ENCODE assay signal across 28 mouse cellular contexts in genomic region chr2:152569881-152570280, GRCm38 (mm10). TPM values are rescaled to one million over a fixed set of nuclear protein-coding genes. Genes with fewer than 3 reads are reported as not detected.
"Had no signal": no experiment of that assay in that cellular context is flagged by ENCODE, and none has a peak within 500 bp of the region (broad histone marks: within the 10 kb centered on the region; RNA-seq: fewer than 3 reads in every experiment).

No protein-coding gene starts in this region.

- H3K27me3 ChIP-seq: hindbrain, embryonic 12.5 days; intestine, embryonic 15.5 days; liver, embryonic 13.5 days; liver, embryonic 15.5 days had no signal

- DNase-seq: gastrocnemius, adult 2 months; gastrocnemius, postnatal 10 days; gastrocnemius, postnatal 25 days; heart, adult 18-20 months; heart, postnatal 10 days; heart, postnatal 4 days; liver; liver, embryonic 13.5 days had no signal

- H3K9me3 ChIP-seq: heart, embryonic 10.5 days; heart, embryonic 12.5 days; hindbrain, embryonic 10.5 days; hindbrain, embryonic 12.5 days; intestine, embryonic 15.5 days; limb, embryonic 10.5 days; limb, embryonic 12.5 days; liver, embryonic 13.5 days; liver, embryonic 15.5 days had no signal

- H3K4me3 ChIP-seq: gastrocnemius, adult 2 months; heart, embryonic 10.5 days; heart, embryonic 12.5 days; hindbrain, embryonic 10.5 days; hindbrain, embryonic 12.5 days; intestine, embryonic 15.5 days; layer of hippocampus, adult 2 months; left cerebral cortex, adult 2 months; limb, embryonic 10.5 days; limb, embryonic 12.5 days; liver, embryonic 13.5 days; liver, embryonic 15.5 days had no signal

- ATAC-seq: forebrain, embryonic 16.5 days; hindbrain, embryonic 16.5 days; inflammation-experienced regulatory T-cells, adult 6 months; intestine, embryonic 15.5 days; intestine, postnatal 0 days had no signal

- H3K4me2 ChIP-seq: heart, embryonic 12.5 days; hindbrain, embryonic 12.5 days; hindbrain, embryonic 14.5 days; intestine, embryonic 15.5 days; limb, embryonic 12.5 days; liver, embryonic 11.5 days; liver, embryonic 13.5 days; liver, embryonic 15.5 days had no signal

- H3K27ac ChIP-seq: gastrocnemius, adult 2 months; heart, embryonic 10.5 days; hindbrain, embryonic 10.5 days; hindbrain, embryonic 12.5 days; hindbrain, embryonic 14.5 days; intestine, embryonic 15.5 days; layer of hippocampus, adult 2 months; left cerebral cortex, adult 2 months; limb, embryonic 10.5 days; limb, embryonic 12.5 days; liver, embryonic 13.5 days; liver, embryonic 15.5 days had no signal

- H3K4me1 ChIP-seq: heart, embryonic 10.5 days; heart, embryonic 12.5 days; hindbrain, embryonic 10.5 days; hindbrain, embryonic 12.5 days; intestine, embryonic 15.5 days; limb, embryonic 10.5 days; limb, embryonic 12.5 days; liver, embryonic 13.5 days; liver, embryonic 15.5 days had no signal

- H3K36me3 ChIP-seq: heart, embryonic 10.5 days; heart, embryonic 12.5 days; hindbrain, embryonic 10.5 days; hindbrain, embryonic 12.5 days; intestine, embryonic 15.5 days; limb, embryonic 10.5 days; limb, embryonic 12.5 days; liver, embryonic 13.5 days; liver, embryonic 15.5 days had no signal

- H3K9ac ChIP-seq: heart, embryonic 12.5 days; hindbrain, embryonic 12.5 days; hindbrain, embryonic 14.5 days; intestine, embryonic 15.5 days; limb, embryonic 12.5 days; liver, embryonic 13.5 days; liver, embryonic 15.5 days had no signal

RNA-seq across cellular contexts. Expression of gene Gm17416, which starts 0.7 kb away (rescaled TPM):
- polyA plus RNA-seq: forebrain, embryonic 16.5 days; frontal cortex, adult 2 months; heart, embryonic 10.5 days; heart, embryonic 12.5 days; heart, embryonic 14.5 days; heart, embryonic 16.5 days; hindbrain, embryonic 10.5 days; hindbrain, embryonic 12.5 days; hindbrain, embryonic 14.5 days; hindbrain, embryonic 16.5 days; inflammation-experienced regulatory T-cells, adult 6 months; intestine, embryonic 15.5 days; intestine, postnatal 0 days; limb, embryonic 10.5 days; limb, embryonic 12.5 days; limb, embryonic 14.5 days; liver, embryonic 11.5 days; liver, embryonic 13.5 days; liver, embryonic 15.5 days had no signal

RNA-seq across cellular contexts. Expression of gene Defb21, which starts 2.7 kb away (rescaled TPM):
- polyA plus RNA-seq: forebrain, embryonic 16.5 days; frontal cortex, adult 2 months; heart, embryonic 10.5 days; heart, embryonic 12.5 days; heart, embryonic 14.5 days; heart, embryonic 16.5 days; hindbrain, embryonic 10.5 days; hindbrain, embryonic 12.5 days; hindbrain, embryonic 14.5 days; hindbrain, embryonic 16.5 days; inflammation-experienced regulatory T-cells, adult 6 months; intestine, embryonic 15.5 days; intestine, postnatal 0 days; limb, embryonic 10.5 days; limb, embryonic 12.5 days; limb, embryonic 14.5 days; liver, embryonic 11.5 days; liver, embryonic 13.5 days; liver, embryonic 15.5 days had no signal

RNA-seq across cellular contexts. Expression of gene Defb19, which starts 10.2 kb away (rescaled TPM):
- polyA plus RNA-seq: forebrain, embryonic 16.5 days; frontal cortex, adult 2 months; hindbrain, embryonic 10.5 days; hindbrain, embryonic 12.5 days; hindbrain, embryonic 14.5 days; hindbrain, embryonic 16.5 days; inflammation-experienced regulatory T-cells, adult 6 months; intestine, embryonic 15.5 days; limb, embryonic 10.5 days; limb, embryonic 12.5 days; limb, embryonic 14.5 days; liver, embryonic 11.5 days; liver, embryonic 13.5 days had no signal

RNA-seq across cellular contexts. Expression of gene Defb45, which starts 29.3 kb away (rescaled TPM):
- polyA plus RNA-seq: forebrain, embryonic 16.5 days; frontal cortex, adult 2 months; heart, embryonic 10.5 days; heart, embryonic 12.5 days; heart, embryonic 14.5 days; heart, embryonic 16.5 days; hindbrain, embryonic 10.5 days; hindbrain, embryonic 12.5 days; hindbrain, embryonic 14.5 days; hindbrain, embryonic 16.5 days; inflammation-experienced regulatory T-cells, adult 6 months; intestine, embryonic 15.5 days; intestine, postnatal 0 days; limb, embryonic 10.5 days; limb, embryonic 12.5 days; limb, embryonic 14.5 days; liver, embryonic 11.5 days; liver, embryonic 13.5 days; liver, embryonic 15.5 days had no signal

RNA-seq across cellular contexts. Expression of gene Defb29, which starts 30.0 kb away (rescaled TPM):
- polyA plus RNA-seq: forebrain, embryonic 16.5 days; frontal cortex, adult 2 months; heart, embryonic 10.5 days; heart, embryonic 12.5 days; heart, embryonic 14.5 days; heart, embryonic 16.5 days; hindbrain, embryonic 10.5 days; hindbrain, embryonic 12.5 days; hindbrain, embryonic 14.5 days; hindbrain, embryonic 16.5 days; inflammation-experienced regulatory T-cells, adult 6 months; intestine, embryonic 15.5 days; intestine, postnatal 0 days; limb, embryonic 10.5 days; limb, embryonic 12.5 days; limb, embryonic 14.5 days; liver, embryonic 11.5 days; liver, embryonic 13.5 days; liver, embryonic 15.5 days had no signal
